Mouse (Mus musculus): ENCODE measurements around the gene Pnn. TPM values are rescaled to one million over a fixed set of nuclear protein-coding genes. Genes with fewer than 3 reads are reported as not detected.
A peak's percentile ranks its signal among the peaks of the same experiment; 100 is the strongest.
"Not testable (repeated sequence)": the region's sequence is repeated elsewhere in the genome, so short reads cannot be mapped to it uniquely, and the experiment has no call there.

The Pnn gene
- total RNA-seq (2021), result 10 to 100 TPM; 17.3 to 19.3 TPM
- long read RNA-seq, experiment 1, transcript Pnn-201 (9 exons, 3,485 nt), result major isoform, 33 of 37 reads
- long read RNA-seq, experiment 1, partial matches to known transcripts, result 1 of 37 reads
- long read RNA-seq, experiment 1, other reads (novel, unspliced or antisense), result 3 of 37 reads
- long read RNA-seq, experiment 2, transcript Pnn-201 (9 exons, 3,485 nt), result major isoform, 27 of 30 reads
- long read RNA-seq, experiment 2, partial matches to known transcripts, result 1 of 30 reads
- long read RNA-seq, experiment 2, other reads (novel, unspliced or antisense), result 2 of 30 reads

DNA sequence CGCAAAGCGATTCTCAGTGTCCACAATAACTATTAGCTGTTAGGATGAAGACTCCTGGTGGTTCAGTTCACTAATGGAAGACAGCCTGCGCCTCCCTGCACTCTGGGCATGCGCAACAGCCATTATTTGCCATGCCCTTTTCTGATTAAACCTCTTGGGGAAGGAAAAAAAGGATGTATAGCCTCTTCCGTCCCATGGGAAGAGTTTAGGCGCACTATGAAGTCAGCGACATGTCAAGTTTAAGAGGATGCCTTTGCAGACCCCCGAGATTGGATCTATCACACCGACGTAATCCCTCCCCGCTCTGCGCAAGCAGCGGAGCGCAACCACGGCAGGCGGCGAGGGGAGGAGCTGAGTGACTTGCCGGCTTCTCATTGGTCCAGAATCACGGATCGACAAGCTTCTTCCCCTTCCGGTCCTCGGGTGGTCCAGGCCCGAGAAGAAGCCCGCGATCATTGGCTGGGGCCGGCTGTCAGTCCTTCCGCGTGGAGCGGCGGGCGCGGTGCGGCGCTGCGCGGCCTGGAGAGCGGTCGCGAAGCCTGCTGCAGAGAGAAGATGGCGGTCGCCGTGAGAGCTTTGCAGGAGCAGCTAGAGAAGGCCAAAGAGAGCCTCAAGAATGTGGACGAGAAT is at the start of gene Pnn:
TSS of gene Pnn (plus strand) at position 437 of the 630 bp plus-strand sequence.
- DNase-seq (ENCODE audit: low spot score), result peak; percentile 97

DNA sequence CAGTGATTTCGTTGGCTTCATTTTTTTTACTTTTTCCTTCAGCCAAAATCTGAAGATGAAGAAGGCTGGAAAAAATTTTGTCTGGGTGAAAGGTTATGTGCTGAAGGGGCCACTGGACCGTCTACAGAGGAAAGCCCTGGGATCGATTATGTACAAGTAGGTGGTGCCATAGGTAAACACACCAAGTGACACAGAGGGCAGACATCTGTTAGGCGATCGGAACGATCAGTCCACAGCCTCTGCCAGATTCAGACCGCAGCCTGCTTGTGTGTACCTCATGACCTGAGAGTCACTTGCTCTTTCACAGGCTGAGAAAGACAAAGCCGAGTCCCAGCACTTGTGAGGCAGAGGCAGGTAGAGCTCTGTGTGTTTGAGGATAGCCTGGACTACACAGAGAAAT is 48.7 kb upstream of the Pnn start:
- no peak for DNase-seq (ENCODE audit: low spot score)

DNA sequence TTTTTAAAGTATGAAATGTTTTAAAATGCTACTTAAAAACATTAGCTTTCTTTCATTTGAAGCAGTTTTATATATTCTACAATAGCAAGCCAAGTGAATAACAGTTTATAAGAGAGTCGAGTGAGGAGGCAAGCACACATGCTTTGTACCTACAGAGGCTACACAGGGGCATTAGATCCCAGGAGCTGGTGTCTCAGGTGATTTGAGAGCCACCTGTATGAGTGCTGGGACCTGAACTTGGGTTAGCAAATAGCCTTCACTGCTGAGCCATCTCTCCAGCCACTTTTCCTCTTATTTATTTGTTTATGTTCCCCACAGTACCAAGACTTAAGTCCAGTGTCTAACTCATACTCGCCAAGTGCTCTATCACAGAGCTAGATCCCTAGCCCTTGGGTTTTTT is 46.8 kb upstream of the Pnn start:
- no peak for DNase-seq (ENCODE audit: low spot score)

DNA sequence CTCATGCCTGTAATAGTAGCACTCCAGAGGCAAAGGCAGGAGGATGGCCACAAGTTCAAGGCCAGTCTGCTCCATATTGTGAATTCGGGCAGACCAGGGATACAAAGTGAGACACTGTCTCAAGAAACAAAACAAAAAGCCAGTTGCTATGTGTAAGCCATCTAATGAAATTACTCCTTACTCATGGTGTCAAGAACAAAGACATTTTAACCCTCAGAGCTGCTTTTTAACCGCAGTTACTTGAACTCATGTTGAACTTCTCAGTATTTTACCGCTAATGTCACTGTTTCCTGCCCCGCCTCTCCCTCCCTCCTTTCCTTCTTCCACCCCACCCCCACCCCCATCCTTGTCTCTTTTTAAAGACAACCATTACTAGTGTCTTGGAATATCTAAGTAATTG is 45.4 kb upstream of the Pnn start:
- DNase-seq (ENCODE audit: low spot score), result no peak

DNA sequence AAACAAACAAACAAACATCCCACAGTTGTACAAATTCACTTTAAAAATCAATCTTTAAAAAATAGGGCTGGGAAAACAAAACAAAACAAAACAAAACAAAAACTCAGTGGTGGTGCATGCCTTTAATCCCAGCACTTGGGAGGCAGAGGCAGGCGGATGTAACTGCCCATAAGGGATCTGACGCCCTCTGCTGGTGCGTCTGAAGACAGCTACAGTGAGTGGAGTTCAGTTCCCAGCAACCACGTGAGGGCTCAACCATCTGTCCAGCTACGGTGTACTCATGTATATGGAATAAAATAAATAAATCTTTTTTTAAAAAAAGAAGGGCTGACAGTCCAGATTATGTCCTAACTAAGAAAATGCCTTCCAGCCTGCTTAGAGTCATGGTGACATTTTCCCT is 34.6 kb upstream of the Pnn start:
- DNase-seq (ENCODE audit: low spot score), result no peak

DNA sequence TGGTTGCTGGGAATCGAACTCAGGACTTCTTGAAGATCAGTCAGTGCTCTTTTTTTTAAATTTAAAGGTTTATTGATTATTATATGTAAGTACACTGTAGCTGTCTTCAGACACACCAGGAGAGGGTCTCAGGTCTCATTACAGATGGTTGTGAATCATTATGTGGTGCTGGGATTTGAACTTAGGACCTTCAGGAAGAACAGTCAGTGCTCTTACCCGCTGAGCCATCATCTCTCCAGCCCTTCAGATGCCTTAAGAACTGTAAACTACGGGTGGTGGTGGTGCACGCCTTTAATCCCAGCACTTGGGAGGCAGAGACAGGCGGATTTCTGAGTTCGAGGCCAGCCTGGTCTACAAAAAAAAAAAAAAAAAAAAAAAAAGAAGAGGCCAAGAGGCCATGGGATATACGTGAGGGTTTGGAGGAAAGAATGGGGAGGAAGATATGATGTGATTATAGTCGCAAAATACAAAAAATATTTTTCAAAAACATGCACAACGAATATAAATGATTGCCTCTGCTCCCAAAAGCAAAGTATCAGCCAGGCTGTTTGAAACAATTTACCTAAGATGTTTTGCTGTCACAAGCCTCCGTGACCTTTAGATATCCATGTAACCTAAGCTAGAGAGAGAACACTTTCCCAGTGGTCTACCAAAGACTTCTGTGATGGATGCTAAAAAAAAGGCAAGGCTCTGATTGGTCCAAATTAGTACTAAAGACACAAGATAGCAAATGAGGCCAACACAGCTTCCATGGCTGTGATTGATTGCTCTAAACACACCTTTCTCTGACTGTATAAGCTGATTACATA is 27.3 kb upstream of the Pnn start:
- DNase-seq (ENCODE audit: low spot score), result no peak

DNA sequence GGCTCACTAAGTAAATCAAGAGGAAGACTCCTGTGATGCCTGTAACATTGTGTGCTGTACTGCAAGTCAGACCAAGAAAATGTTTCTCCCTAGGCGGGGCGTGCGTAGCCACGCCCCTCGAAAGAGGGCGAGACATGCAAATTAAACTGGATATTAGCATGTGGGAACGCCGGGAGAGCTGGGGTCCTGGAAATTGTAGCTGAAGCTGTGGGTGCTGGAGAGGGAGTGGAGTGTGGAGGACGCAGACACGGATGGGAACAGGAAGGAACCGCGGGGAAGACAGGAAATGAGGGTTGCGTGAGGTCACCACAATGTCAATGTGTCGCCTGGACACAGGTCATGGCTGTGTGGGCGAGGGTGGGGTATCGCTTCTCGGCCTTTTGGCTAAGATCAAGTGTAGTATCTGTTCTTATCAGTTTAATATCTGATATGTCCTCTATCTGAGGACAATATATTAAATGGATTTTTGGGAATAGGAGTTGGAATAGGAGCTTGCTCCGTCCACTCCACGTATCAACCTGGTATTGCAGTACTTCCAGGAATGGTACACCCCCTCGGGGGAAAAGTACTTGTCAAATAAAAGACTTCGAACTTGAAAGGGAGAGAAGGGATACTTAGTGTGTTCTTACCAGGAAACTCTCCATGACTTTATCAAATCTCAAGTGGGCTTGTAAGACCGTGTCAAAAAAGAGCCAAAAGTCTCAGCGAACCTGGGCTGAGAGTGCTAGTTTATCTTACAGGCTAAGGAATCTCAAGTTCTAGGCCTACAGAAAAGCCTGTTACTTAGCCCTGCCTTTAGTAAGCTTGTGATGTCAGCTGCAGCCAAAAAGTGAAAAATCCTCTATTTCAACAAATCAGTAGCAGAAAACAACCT is 26.5 kb upstream of the Pnn start:
- peak; percentile 6 for DNase-seq (ENCODE audit: low spot score)

DNA sequence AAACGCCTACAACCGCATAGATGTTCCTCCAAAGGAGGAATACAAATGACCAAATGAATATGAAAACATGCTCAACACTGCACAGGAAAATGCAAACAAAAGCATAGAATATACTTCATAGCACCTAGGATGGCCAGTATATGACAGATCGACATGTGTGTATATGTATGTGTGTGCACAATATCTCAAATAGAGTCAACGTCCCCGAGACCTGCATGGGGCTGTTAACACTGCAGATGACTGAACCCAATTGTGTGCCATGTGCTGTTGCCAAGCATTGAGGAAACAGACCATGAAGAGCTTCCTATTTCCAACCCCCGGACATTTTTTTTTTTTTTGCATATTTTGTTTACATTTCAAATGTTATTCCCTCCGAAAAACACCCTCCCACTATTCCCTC is 25.8 kb upstream of the Pnn start:
- DNase-seq (ENCODE audit: low spot score), result no peak

DNA sequence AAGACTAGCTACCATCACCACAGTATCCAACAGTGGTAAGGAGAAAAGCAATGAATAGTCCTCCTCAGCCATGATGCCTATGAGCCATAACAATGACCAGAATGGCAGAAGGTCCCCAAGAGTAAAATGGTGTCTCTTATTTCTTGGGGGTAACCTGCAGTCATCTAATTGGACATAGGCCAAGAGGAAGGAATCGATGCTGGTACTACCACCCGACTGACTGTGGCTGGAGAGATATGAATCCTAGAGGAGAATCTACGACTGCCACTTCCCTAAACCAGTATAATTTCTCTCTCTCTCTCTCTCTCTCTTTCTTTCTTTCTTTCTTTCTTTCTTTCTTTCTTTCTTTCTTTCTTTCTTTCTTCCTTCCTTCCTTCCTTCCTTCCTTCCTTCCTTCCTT is 14.2 kb upstream of the Pnn start:
- no peak for DNase-seq (ENCODE audit: low spot score)

DNA sequence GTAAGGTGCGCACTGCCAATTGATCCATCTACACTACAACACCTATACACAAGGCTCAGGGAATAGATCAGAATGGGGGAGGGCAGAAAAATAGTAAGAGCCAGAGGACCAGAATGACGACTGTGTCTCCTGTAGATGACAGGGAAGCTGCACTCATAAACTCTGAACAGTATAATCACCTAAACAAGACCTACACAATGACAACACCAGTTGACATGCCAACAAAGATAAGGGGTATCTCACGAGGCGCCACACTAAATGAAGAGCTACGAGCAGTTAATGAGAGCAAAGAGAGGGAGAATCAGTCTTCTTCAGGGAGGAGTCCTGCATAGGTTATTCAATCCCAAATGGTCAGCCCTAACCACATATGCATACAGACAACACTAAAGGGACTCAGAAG is 13.5 kb upstream of the Pnn start:
- DNase-seq (ENCODE audit: low spot score), result no peak

DNA sequence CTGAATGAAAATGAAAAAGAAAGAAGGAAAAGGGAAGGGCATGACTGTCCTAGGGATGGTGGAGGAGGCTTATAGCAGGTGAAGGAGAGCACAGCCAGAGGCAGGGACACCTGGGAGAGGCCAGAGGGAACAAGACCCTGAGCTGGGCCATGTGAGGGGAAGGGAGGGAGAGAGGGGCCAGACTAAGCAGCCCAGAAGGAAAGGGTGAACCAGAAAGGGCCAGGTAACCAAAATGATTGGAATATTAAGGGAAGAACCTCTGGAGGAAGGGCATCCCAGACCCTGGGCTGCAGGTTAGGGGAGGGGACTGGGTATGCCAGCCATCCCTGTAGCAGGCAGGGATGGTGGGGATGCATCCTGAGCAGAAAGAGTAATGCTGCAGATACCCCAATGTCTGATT is 12.7 kb upstream of the Pnn start:
- DNase-seq (ENCODE audit: low spot score), result no peak

DNA sequence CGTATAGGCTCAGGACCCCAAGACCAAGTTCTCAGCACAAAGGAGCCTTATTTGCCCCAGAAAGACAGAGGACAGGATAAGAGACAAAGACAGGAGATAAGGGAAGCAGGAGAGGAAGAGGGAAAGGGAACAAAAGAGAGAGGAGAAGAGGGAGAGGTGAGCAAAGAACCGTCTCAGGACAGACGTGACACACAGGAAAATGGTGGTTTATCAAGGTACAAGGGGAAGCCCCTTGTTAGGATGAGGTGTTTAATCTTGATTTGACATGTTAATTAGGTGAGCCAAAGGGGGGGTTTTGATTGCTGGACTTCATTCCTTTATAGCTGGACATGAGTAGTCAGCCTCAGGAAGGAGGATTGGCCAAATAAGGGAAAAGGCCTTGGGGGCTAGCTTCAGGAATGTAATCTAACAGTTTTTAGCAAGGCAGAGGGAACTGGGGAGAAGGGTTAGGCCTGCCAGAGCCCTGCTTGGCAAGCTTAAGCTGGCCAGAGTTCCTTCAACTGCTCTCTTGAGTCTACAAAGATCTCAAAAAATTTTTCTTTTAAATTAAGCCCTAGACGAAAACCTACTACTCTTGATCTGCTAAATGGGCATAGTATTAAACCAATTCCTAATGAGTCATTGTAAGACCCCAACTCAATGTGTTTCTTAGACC is 11.4 kb upstream of the Pnn start:
- no peak for DNase-seq (ENCODE audit: low spot score)

DNA sequence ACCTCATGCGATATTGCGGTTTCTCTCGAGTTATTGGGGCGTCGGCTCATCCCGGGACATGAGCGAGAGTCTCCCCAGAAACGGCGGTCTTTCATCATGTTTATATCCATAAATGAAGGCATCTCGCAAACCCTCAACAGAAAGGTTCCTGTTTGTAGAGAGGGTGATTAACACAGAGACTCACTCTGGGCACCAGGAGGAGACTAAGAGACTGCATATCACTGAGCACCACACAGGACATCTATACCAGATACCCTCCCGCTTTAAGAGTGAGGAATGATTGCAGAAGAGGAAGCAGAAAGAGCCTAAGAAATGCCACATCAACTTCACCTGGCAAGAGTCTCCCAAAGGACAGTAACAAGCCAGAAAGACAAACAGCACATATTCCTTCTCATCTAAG is 10.5 kb upstream of the Pnn start:
- DNase-seq (ENCODE audit: low spot score), result no peak

DNA sequence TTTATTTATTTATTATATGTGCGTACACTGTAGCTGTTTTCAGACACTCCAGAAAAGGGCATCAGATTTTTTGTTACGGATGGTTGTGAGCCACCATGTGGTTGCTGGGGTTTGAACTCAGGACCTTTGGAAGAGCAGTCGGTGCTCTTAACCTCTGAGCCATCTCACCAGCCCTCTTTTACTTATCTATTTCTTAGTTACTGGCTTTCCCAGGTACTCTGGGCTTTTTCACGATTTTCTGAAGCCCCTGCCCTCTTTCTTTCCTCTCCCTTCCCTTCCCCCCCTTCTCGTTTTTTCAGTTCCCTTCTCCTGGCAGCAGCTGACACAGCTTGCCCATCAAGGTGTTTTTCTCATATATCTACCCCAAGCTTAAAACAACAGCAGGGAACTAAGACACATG is 8.4 kb upstream of the Pnn start:
- DNase-seq (ENCODE audit: low spot score), result not testable (repeated sequence)

DNA sequence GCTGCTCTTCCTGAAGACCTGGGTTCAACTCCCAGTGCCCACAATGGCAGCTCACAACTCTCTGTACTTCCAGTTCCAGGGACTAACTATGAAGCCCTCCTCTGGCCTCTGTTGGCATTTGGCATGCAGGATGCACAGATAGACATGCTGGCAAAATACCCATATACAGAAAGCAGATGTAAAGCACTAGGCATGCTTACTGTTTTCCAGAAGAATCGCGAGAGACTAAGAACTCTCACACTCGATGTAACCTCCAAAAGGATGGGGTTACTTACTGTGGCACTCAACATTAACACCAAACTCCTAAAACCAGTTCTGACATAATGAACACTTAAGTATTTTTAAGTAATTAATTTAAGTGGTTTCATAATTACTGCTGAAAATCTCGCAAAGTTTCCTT is 6.4 kb upstream of the Pnn start:
- no peak for DNase-seq (ENCODE audit: low spot score)

DNA sequence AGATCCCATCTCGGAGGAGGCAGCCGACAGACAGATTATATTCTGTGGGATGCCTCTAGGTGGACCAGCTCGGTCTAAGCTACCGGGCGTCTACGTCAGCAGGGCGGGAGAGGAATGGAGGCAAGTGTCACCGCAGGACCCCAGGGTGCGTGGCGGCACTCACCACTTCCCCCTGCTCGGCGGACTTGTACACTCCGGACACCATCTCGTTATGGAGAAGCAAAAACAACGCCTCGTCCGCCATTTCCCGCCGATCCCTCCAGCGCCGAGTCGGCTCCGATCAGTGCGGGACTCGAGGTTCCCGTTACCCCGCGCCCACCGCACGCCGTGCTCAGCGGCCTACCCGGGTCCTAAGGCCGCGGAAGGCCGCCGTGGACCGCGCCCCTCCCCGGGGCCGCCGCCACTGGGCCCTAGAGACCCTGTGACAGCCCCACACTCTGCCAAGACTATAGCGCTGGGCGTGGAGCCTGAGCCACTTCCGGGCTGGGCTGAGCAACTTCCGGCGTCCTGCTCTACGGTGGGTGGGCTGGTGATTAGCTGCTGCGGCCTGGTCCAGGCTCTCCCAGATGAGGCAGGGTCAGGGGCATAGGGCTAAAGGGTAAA is 5.6 kb upstream of the Pnn start, which contains the start of gene Trappc6b:
TSS of gene Trappc6b (minus strand) at position 480 of the 603 bp plus-strand sequence.
- DNase-seq (ENCODE audit: low spot score), result peak; percentile 80

DNA sequence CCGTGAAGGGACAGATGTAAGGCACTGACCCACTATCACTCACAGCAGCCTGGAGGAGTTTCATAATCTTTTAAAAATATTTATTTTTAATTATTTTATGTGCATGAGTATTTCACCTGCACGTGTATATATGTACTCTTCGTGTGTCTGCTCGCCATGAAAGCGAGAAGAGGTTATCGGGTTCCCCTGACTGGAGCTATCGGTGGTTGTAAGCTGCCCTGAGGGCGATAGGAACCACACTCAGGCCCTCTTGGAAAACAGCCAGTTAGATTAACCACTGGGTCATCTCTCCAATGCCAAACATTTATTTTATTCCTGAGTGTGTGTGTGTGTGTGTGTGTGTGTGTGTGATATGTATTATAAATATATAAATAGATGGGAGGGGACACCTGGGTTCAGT is 1.8 kb upstream of the Pnn start:
- DNase-seq (ENCODE audit: low spot score), result no peak

DNA sequence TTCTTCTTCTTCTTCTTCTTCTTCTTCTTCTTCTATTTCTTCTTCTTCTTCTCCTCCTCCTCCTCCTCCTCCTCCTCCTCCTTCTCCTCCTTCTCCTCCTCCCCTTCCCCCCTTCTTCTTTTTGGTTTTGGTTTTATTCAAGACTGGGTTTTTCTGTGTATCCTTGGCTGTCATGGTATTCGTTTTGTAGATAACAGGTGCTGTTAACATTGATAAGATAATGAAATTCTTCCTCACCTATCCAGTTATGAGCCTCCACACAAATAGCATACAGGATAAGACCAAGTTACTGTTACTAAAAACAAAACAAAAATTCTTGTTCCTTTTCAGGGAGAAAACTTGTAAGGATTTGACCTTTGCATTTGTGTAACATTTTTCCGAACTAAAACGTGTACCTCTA is 908 bp upstream of the Pnn start:
- no peak for DNase-seq (ENCODE audit: low spot score)

DNA sequence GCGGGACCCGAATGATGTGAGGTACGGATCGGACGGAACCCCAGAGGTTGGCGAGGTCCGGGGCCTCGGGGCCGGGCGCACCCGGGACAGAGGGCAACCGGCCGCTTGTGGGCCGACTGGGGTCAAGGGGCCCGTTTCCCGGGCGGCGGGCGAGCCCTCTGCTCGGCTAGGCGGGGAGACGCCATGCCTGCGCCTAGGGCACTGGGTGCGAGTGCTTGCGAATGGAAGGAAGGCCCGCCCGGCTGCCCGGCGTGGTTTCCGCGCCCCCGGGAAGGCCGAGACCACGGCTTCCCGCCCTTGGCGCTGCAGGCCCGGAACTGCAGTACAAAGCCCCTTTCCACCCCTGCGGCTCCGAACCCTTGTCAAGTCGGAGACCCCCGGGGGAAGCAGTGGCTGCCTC is 411 bp downstream of the Pnn start:
- no peak for DNase-seq (ENCODE audit: low spot score)

DNA sequence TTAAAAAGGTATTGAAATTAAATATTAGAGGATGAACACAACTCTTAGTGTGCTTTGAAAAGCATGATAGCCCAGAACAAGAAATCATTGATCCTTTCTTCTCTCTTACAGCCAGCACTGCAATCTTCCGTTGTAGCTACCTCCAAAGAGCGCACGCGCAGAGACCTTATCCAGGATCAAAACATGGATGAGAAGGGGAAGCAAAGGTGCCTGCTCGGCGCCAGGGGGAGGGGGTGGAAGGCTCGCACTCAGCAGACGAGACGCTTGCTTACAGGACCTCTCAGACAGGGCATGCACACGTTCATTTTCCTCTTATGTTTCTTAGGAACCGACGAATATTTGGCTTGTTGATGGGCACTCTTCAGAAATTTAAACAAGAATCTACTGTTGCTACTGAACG is 2.1 kb downstream of the Pnn start:
- DNase-seq (ENCODE audit: low spot score), result no peak

DNA sequence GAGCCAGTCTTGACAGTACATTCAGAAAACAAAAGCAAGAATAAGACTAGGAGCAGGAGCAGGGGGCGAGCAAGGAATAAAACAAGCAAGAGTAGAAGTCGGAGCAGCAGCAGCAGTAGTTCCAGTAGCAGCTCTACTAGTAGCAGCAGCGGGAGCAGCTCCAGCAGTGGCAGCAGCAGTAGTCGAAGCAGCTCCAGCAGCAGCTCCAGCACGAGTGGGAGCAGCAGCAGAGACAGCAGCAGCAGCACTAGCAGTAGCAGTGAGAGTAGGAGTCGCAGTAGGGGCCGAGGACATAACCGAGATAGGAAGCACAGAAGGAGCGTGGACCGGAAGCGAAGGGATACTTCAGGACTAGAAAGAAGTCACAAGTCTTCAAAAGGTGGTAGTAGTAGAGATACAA is 5.6 kb downstream of the Pnn start:
- DNase-seq (ENCODE audit: low spot score), result no peak
